Mouse (Mus musculus) liver, embryonic 14.5 days (tissue): ENCODE measurements at regions not wholly inside any gene's neighbourhood (a gene's known extent, or its start where the extent isn't known, plus 50 kb on each side); places are given as distances from the start of the nearest gene placed in this dataset.

Experiments used
- CTCF ChIP-seq: IDR thresholded peaks from 2 replicates; pipeline ENCODE4 v1.5.1; 2016; ENCODE audit warnings: antibody characterized with exemption, low read depth, control low read depth
- EP300 ChIP-seq: IDR thresholded peaks from 2 replicates; pipeline ENCODE4 v1.6.1; 2016; ENCODE audit warnings: antibody characterized with exemption, low read depth

DNA sequence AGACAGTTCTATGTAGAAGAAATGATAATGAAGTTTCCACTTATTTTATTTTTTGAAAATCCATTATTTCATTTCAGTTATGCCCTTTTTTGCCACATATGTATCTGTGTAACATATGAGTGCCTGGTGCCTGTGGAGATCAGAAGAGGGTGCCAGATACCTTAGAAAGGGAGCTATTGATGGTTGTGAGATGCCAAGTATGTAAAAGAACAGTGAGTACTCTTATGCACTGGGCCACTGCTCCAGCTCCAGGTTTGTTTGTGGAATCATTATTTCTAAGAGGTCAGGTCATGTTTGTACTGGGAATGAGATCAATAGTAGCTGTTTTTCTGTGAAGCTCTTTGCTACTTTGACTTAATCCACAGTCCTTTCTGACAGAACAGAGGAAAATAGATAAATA lies 68.1 kb downstream of the Cenpw start:
- TF ChIP-seq EP300 = no peak
- no peak; the same call in 1 of the 2 replicates for TF ChIP-seq CTCF
